Mouse (Mus musculus) liver, embryonic 13.5 days (tissue): Measurements from ENCODE around the gene Gm9972. TPM values are rescaled to one million over a fixed set of nuclear protein-coding genes. Genes with fewer than 3 reads are reported as not detected.

Source experiments
- ATAC-seq: fragments of 200-750 bp; cut with Nextera tagmentation; 2 replicates; pipeline ENCODE4 v1.8.0; 2017; ENCODE audit warnings: low read depth, mild to moderate bottlenecking, moderate number of reproducible peaks, moderate library complexity
- DNase-seq: peaks from one replicate; pipeline ENCODE4 v3.0.0; 2022
- H3K27ac ChIP-seq: fragments of 300-500 bp; sonication (generic); 2 replicates; pipeline ENCODE4 v1.5.1; 2015; ENCODE audit warnings: moderate library complexity, mild to moderate bottlenecking, inconsistent platforms
- H3K27me3 ChIP-seq: fragments of 300-500 bp; sonication (generic); 2 replicates; pipeline ENCODE4 v1.6.1; 2015; ENCODE audit warnings: mild to moderate bottlenecking, inconsistent platforms
- H3K36me3 ChIP-seq: fragments of 300-500 bp; sonication (generic); 2 replicates; pipeline ENCODE4 v1.6.1; 2015; ENCODE audit warnings: mild to moderate bottlenecking, inconsistent platforms
- H3K4me1 ChIP-seq: fragments of 300-500 bp; sonication (generic); replicated peaks from 2 replicates; pipeline ENCODE4 v1.6.1; 2015; ENCODE audit warnings: inconsistent platforms
- H3K4me2 ChIP-seq: fragments of 300-500 bp; sonication (generic); 2 replicates; pipeline ENCODE4 v1.6.1; 2015; ENCODE audit warnings: inconsistent platforms, mild to moderate bottlenecking, moderate library complexity
- H3K4me3 ChIP-seq: fragments of 300-500 bp; sonication (generic); replicated peaks from 2 replicates; pipeline ENCODE4 v1.5.1; 2015; ENCODE audit warnings: mild to moderate bottlenecking, inconsistent platforms
- H3K9ac ChIP-seq: fragments of 300-500 bp; sonication (generic); 2 replicates; pipeline ENCODE4 v1.6.1; 2015; ENCODE audit warnings: mild to moderate bottlenecking, inconsistent platforms
- H3K9me3 ChIP-seq: fragments of 300-500 bp; sonication (generic); replicated peaks from 2 replicates; pipeline ENCODE4 v1.6.1; 2016; ENCODE audit warnings: inconsistent platforms
- WGBS: fragments of 180-500 bp; shearing (Covaris S2); methylation state at CpG from one replicate; pipeline ENCODE4 v1.1.7; 2015; ENCODE audit not compliant: insufficient replicate concordance; 5-methylcytosine and 5-hydroxymethylcytosine counted together
- polyA plus RNA-seq: library from polyadenylated mRNA; unstranded; fragments of >200 nt; fragmentation: Nextera tagmentation; extraction: Ambion mirVana; gene quantifications from 2 replicates; pipeline ENCODE4 v1.2.1, GENCODE M21; 2015

Gene Gm9972
- not detected in 2 replicates for polyA plus RNA-seq

DNA sequence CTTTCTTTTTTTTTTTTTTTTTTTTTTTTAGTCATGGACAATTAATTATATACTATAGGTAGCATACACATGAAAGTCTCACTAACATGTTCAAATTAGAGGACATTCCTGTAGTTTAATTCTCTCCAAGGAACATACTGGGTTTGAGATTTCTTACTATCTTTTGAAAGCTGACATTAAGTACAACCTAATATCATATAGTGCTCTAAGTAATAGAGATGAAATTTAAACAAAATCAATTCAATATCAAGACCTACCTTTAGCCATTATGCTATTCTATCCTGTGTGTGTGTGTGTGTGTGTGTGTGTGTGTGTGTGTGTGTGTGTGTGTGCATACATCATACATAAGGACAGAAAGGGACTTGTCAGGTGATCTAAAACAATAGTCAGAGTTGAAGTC is at the start of gene Gm9972:
TSS of gene Gm9972 (plus strand) at position 301 of the 400 bp plus-strand sequence.
- no peaks in the 10 kb centered on the region for H3K4me1 ChIP-seq
- H3K9ac ChIP-seq: no peak within 1 kb of the TSS
- no peaks in the 10 kb centered on the region for H3K9me3 ChIP-seq
- H3K27ac ChIP-seq: no peak within 1 kb of the TSS
- DNase-seq (no peak), ATAC-seq (no peak)
- no peak within 1 kb of the TSS for H3K4me2 ChIP-seq
- no peak within 1 kb of the TSS for H3K4me3 ChIP-seq
- H3K36me3 ChIP-seq: no peaks in the 10 kb centered on the region
- H3K27me3 ChIP-seq: no peaks in the 10 kb centered on the region

DNA sequence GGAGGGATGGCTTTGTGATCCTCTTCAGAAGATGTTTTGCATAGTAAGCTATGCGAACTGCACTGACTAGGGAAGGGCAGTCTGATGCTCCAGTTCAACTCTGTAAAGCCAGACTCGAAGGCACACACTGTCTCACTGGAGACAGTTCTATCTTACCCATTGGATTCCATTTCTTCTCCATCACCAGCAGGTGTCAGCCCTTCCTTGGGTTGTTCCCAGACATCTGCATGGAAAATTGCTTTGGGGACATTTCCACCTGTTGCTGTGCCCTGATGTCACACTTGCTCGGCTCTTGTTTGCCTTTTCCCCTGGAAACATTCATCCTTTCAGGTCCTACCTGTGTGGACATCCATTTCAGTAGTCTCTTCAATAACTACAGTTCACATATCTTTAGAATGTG is 36.4 kb upstream of the Gm9972 start:
- no peak overlapping the region for H3K4me2 ChIP-seq
- no peak for ATAC-seq
- no peaks in the 10 kb centered on the region for H3K4me1 ChIP-seq
- H3K36me3 ChIP-seq: no peaks in the 10 kb centered on the region
- DNase-seq: no peak
- no peaks in the 10 kb centered on the region for H3K9me3 ChIP-seq
- no peak overlapping the region for H3K4me3 ChIP-seq
- no peak overlapping the region for H3K9ac ChIP-seq
- WGBS: 29% methylated on average over 3 of the region's 3 CpGs
- H3K27ac ChIP-seq: no peak overlapping the region
- no peaks in the 10 kb centered on the region for H3K27me3 ChIP-seq

DNA sequence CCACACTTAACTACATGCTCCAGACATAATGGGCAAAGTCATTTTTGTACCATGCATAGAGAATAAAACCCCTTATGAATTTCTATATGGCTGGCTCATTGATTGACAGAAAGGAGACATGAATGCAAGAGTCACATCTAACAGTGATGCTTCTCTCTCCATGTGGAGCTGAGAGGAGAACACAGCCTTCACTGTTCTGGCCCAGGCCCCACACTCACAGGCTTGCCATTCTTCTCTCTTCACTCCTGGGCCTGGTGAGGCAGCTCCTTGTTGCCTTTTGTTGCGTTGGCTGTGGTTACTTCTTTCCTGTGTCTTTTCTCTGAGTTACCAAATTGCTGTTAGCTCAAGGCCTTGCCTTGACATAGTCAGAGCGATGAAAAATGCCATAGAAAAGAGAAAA is 23.6 kb upstream of the Gm9972 start:
- no peak overlapping the region for H3K4me2 ChIP-seq
- DNase-seq: no peak
- H3K27ac ChIP-seq: no peak overlapping the region
- no peaks in the 10 kb centered on the region for H3K4me1 ChIP-seq
- no peak for ATAC-seq
- no peaks in the 10 kb centered on the region for H3K36me3 ChIP-seq
- no peak overlapping the region for H3K4me3 ChIP-seq
- H3K27me3 ChIP-seq: no peaks in the 10 kb centered on the region
- H3K9me3 ChIP-seq: no peaks in the 10 kb centered on the region
- H3K9ac ChIP-seq: no peak overlapping the region
- WGBS: 51% methylated on average over 2 of the region's 2 CpGs

DNA sequence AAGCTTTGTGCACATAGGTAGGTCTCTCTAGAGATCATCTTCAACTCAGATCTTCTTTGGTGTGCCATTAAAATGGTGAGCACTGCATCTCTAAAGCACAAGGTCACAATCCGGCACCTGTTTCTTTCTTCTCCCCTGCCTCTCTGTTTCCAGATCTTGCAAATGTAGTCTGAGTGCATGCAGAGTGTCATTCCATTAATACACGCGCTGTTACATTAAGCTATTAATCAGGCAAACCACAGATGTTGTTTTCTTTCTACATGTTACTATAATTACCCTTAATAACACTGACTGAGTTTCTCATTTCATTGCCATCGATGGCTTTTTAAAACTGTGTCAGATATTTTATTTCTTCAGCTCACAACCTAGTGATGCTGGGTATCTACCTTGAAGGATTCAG is 22.6 kb upstream of the Gm9972 start:
- H3K27me3 ChIP-seq: no peaks in the 10 kb centered on the region
- no peaks in the 10 kb centered on the region for H3K4me1 ChIP-seq
- H3K4me2 ChIP-seq: no peak overlapping the region
- 70% methylated on average over 4 of the region's 4 CpGs for WGBS
- no peak for DNase-seq
- ATAC-seq: no peak
- no peaks in the 10 kb centered on the region for H3K36me3 ChIP-seq
- no peak overlapping the region for H3K4me3 ChIP-seq
- no peaks in the 10 kb centered on the region for H3K9me3 ChIP-seq
- H3K27ac ChIP-seq: no peak overlapping the region
- no peak overlapping the region for H3K9ac ChIP-seq

DNA sequence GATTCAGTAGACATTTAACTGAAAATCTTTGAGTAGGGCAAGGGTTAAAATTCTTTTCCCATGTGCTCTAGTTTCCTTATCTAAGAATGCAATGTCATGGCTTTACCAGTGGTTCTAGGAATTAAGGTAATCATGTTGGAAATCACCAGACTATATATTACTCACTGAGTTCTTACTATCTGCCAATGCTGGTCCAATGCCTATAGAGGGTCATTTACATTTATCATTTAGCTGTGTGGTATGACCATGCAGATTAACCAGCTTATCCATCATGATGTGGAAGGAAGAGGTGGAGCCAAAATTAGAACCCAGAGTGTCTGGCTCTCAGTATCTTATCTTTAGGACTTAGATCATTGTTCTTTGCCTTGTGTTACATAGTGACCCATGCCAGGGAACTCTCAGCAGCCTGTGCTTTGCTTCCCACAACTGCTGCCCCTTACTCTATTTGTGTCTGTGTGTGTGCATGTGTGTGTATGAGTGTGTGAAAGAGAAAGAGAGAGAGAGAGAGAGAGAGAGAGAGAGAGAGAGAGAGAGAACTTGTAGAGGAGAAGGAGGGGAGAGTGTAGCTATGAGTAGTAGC is 12.3 kb upstream of the Gm9972 start:
- Histone ChIP-seq H3K4me1 (no peaks in the 10 kb centered on the region), H3K36me3 (no peaks in the 10 kb centered on the region), H3K9ac (no peak overlapping the region), H3K9me3 (no peaks in the 10 kb centered on the region), H3K4me2 (no peak overlapping the region), H3K4me3 (no peak overlapping the region), H3K27ac (no peak overlapping the region), H3K27me3 (no peaks in the 10 kb centered on the region)
- DNase-seq: no peak
- ATAC-seq: no peak

DNA sequence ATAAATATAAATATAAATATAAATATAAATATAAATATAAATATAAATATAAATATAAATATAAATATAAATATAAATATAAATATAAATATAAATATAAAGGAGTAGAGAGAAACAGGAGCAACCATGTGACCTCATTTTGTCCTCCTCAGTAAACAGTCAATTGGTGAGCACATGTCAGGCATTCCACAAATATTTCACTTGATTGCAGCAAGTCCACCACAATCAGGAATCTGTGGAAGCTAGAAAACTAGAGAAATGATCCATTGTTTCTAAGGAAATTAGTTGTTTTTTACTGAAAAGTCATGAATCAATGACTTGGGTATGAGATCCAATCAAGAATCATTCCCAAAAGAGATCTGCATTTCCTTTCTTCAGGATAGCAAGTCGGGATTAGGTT is 5.7 kb upstream of the Gm9972 start:
- no peak for ATAC-seq
- no peak overlapping the region for H3K4me3 ChIP-seq
- no peaks in the 10 kb centered on the region for H3K9me3 ChIP-seq
- no peaks in the 10 kb centered on the region for H3K27me3 ChIP-seq
- 38% methylated on average over 1 of the region's 1 CpGs for WGBS
- H3K27ac ChIP-seq: no peak overlapping the region
- H3K36me3 ChIP-seq: no peaks in the 10 kb centered on the region
- DNase-seq: no peak
- no peak overlapping the region for H3K4me2 ChIP-seq
- no peak overlapping the region for H3K9ac ChIP-seq
- no peaks in the 10 kb centered on the region for H3K4me1 ChIP-seq

DNA sequence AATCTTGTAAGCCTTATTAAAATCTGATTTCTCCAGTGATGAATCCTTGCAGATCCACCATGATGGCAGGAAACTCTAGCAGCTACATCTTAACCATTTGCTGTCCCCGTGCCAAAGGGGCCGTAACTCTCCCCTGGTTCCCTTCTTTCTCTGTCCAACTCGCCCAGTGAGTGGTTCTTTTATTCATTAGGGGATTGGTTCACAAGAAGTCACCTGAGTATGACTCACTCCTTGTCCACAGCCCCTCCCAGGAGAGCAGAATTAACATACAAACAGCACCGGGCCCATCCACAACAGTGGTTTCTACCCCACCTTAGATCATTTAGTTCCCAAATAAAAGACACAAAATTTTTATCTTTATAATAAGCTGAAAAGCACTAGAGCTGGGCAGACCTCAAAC is 3.4 kb upstream of the Gm9972 start:
- WGBS: 64% methylated on average over 4 of the region's 4 CpGs
- Histone ChIP-seq H3K36me3 (no peaks in the 10 kb centered on the region), H3K4me1 (no peaks in the 10 kb centered on the region), H3K4me2 (no peak overlapping the region), H3K9ac (no peak overlapping the region), H3K27ac (no peak overlapping the region), H3K4me3 (no peak overlapping the region), H3K27me3 (no peaks in the 10 kb centered on the region), H3K9me3 (no peaks in the 10 kb centered on the region)
- DNase-seq (no peak), ATAC-seq (no peak)

DNA sequence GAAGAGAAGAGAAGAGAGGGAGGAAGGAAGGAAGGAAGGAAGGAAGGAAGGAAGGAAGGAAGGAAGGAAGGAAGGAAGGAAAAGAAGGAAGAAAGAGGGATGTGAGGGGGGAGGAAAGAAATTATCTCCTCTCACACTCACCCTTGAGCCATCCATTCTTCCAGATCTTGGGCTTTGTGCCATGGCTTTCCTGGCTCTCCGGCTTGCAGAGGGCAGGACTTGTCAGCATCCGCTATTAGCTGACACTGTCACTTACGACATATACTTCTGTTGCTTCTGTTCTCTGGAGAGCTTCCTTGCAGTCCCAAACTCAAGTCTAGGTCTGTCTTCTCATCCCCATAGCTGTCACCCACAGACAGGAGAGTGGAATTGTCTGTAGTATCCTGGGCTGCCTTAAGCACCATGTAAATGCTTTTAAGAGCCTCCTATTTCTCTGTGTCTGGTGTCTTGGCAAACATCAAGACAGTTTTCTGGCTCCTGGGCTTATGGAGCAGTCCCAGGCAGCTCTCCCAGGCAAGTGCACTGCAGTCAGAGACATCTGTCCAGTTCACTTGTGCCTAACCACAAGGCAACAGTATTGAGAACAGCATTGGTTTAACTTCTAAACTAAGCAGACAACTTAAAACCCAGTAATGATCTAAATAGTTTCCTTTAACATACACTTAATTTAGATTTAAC is 10.5 kb downstream of the Gm9972 start:
- Histone ChIP-seq H3K9me3 (no peaks in the 10 kb centered on the region; the same call in 1 of the 2 replicates), H3K9ac (no peak overlapping the region), H3K27me3 (no peaks in the 10 kb centered on the region), H3K4me1 (no peaks in the 10 kb centered on the region), H3K36me3 (no peaks in the 10 kb centered on the region), H3K4me2 (no peak overlapping the region), H3K4me3 (no peak overlapping the region), H3K27ac (no peak overlapping the region)
- ATAC-seq (no peak), DNase-seq (no peak)
- WGBS: 78% methylated on average over 3 of the region's 3 CpGs

DNA sequence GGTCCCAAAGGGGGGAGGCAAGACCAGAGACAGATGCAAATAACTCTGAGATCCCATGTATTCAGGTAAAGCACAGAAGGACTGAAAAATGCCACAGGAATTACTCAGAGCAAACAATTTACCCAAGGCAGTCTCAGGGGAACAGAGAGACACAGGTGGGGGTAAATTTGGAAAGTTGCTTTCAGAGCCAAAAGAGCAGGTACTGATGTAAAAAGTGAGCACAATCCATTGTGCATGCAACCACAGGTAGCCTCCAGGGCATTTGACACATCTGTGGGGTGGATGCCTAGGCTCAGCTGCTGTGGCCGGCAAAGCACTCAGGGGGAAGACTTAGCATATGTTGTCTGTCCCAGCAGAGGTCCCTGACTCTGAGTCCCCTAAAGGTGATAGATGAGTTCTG is 13.8 kb downstream of the Gm9972 start:
- Histone ChIP-seq H3K27ac (no peak overlapping the region), H3K4me3 (no peak overlapping the region)
- WGBS: 65% methylated on average over 1 of the region's 1 CpGs

DNA sequence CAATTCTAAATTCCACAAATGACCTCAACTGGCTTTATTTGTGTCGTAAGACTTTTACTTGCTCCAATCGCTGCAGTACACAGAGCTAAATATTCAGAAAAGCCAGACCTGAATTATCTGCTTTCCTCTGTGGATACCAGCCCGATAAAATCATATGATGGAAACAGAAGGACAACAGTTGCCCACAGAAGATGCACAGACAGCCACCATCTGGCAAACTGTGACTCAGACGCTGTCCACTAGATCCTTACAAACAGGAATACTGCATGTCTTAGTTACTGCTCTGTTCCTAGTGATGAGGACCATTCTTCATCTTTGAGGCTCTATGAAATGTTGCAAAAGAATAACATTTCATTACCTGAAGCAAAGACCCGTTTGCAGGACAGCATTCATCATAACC is 19.4 kb downstream of the Gm9972 start:
- Histone ChIP-seq H3K27ac (no peak overlapping the region), H3K9me3 (no peaks in the 10 kb centered on the region), H3K4me3 (no peak overlapping the region), H3K4me2 (no peak overlapping the region), H3K27me3 (no peaks in the 10 kb centered on the region), H3K36me3 (no peaks in the 10 kb centered on the region), H3K4me1 (no peaks in the 10 kb centered on the region), H3K9ac (no peak overlapping the region)
- DNase-seq: no peak
- ATAC-seq: no peak
- 65% methylated on average over 5 of the region's 5 CpGs for WGBS

More for the DNA sequence above, 13.8 kb downstream of the Gm9972 start:
- DNase-seq (no peak), ATAC-seq (no peak)
- no peak overlapping the region for H3K4me2 ChIP-seq
- H3K9ac ChIP-seq: no peak overlapping the region
- no peaks in the 10 kb centered on the region for H3K4me1 ChIP-seq
- no peaks in the 10 kb centered on the region for H3K36me3 ChIP-seq
- no peaks in the 10 kb centered on the region; the same call in 1 of the 2 replicates for H3K9me3 ChIP-seq
- H3K27me3 ChIP-seq: no peaks in the 10 kb centered on the region

DNA sequence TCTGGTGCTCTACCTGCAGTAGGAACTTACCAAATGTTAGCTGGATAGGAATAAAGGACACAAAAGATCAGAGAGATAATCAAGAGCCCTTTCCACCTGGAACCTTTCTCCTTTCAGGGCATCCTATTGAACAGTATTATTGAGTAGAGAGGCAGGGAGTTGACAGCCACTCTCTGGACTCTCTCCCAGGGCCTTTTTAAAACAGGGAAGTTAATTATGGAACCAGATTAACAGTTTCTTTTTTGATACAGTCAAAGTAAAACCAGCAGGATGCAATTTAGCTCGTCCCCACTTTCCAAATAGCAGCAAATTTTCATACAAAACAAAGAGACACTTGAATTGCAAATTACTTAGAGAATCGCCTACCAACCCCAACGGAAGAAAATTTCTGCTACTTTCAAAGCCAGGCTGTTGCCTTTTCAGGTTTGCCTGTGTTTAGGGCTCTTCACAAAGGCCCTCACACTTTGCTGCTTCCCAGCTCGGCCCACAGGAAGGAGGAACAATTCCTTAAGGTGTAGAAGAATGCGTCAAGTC is 24.0 kb downstream of the Gm9972 start:
- Histone ChIP-seq H3K4me1 (no peaks in the 10 kb centered on the region), H3K4me3 (no peak overlapping the region), H3K27ac (no peak overlapping the region), H3K27me3 (no peaks in the 10 kb centered on the region), H3K36me3 (no peaks in the 10 kb centered on the region), H3K4me2 (no peak overlapping the region), H3K9ac (no peak overlapping the region), H3K9me3 (no peaks in the 10 kb centered on the region)
- DNase-seq: no peak
- ATAC-seq: no peak
- WGBS: 29% methylated on average over 5 of the region's 5 CpGs

DNA sequence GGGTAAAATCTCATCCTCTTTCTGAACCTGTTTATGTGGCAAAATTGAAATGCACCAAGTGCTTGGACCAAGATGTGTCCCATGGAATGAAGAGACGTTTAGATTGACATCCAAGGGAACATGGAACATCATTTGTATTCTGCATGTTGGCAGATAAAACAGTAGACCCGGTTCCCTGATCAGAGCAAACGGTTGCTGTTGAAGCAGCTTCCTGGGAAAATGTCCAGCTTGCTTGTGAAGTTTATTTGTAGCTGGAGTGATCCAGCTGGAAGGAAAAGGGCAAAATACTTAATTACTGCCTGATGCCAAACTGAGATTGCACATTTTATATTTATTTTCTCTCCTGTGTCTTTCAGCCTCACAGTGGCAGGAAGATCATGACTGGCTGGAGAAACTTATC is 26.7 kb downstream of the Gm9972 start:
- 52% methylated on average over 3 of the region's 3 CpGs for WGBS
- DNase-seq (no peak), ATAC-seq (no peak)
- H3K4me1 ChIP-seq: no peaks in the 10 kb centered on the region
- H3K9ac ChIP-seq: no peak overlapping the region
- no peak overlapping the region for H3K4me3 ChIP-seq
- H3K27me3 ChIP-seq: no peaks in the 10 kb centered on the region
- no peaks in the 10 kb centered on the region for H3K36me3 ChIP-seq
- H3K27ac ChIP-seq: no peak overlapping the region
- H3K4me2 ChIP-seq: no peak overlapping the region
- H3K9me3 ChIP-seq: no peaks in the 10 kb centered on the region
